Mouse (Mus musculus): ENCODE measurements around the gene Olfr462.

The Olfr462 gene

DNA sequence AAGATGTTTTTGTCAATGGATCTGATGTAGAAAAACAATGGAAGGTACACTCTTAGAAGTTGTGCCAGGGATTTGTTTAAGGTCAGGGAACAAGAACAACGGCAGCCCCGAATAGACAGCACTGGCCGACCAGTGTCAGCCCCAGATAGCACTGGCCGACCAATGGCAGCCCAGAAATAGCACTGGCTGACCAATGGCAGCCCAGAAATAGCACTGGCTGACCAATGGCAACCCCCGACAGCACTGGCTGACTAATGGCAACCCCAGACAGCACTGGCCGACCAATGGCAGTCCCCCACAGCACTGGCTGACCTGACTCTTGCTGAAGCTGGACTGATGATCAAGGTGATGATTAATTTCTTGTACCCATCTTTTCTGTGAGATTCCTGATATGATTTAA, 44.2 kb downstream of the Olfr462 start:
- no peak for DNase-seq (ENCODE audit: low read depth, low spot score)

GRCm38 (mm10) chr11:87846968-87847600, 45.0 kb downstream of the Olfr462 start:
- no peak for DNase-seq (ENCODE audit: low read depth, low spot score)

DNA sequence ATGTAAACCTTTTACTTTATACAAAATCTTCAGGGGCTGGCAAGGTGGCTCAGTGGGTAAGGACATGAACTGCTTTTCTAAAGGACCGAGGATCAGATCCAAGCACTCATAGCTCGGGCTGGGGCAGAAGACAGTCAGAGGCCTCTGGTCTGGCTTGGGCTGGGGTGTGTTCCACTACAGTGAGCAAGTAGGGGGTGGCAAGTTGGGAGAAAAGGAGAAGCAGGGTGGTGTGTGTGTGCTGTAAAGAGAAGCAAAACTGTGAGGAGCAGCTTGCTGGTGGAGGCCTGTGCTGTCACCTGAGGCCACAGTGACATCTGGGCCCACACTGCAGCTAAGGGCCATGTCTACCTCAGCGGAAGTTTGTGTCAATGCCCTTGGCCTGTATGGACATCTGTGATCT, 50.6 kb downstream of the Olfr462 start:
- DNase-seq (ENCODE audit: low read depth, low spot score), result peak; percentile 88

GRCm38 (mm10) chr11:87840676-87841075, 51.4 kb downstream of the Olfr462 start:
- peak; percentile 88 for DNase-seq (ENCODE audit: low read depth, low spot score)

All from A20 (cell line).